Comparison of ENCODE assay signal across 8 mouse cellular contexts in the genomic region with DNA sequence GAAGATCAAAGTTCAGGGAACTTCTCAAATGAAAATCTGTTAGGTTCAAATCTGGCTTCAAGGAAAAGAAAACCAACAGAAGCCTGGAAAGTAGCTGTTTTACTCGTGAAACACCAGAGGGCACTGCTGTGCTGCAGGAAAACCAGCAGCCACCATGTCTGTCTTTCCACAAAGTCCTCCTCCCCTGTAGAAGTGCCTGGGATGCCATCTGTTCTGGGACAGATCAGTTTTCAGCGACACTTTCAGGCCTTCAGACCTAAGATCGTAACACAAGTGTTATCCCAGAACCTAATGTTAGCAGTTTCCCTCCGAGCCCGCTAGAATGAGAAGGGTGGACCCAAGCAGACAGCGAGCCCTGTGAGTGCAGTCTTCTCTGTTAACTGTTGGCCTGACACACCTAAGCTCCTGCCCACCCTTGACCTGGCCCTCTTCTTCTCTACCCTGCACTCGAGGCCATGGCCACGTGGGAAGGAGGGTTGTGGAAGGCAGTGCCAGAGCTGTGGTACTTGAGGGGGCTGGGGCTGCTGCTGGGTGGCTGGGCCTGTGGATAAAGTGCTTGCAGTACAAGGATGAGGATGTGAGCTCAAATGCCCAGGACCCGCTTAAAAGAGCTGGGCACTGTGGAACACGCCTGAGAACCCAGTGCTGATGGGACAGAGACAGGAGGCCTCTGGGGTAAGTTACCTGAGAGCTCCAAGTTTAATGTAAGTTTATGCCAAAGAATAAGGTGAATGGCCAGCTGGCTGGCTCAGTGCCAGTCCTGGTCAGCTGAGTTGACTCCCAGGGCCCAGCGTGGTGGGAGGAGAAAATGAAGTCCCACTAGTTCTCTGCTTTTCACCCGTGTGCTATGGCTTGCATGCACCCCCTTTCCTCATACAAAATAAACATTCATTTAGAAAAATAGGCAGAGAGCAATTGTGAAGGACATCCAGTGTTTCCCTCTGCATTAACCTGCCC. TPM values are rescaled to one million over a fixed set of nuclear protein-coding genes. Genes with fewer than 3 reads are reported as not detected.
A peak's percentile ranks its signal among the peaks of the same experiment; 100 is the strongest.
DNase-seq lines count a peak whose midpoint lies in the region; ATAC-seq and TF ChIP-seq lines count a peak whose summit lies in the region.
"Not testable (repeated sequence)": the region's sequence is repeated elsewhere in the genome, so short reads cannot be mapped to it uniquely, and the experiment has no call there.

No protein-coding gene starts in this region.

- peak; percentile 76 for TF ChIP-seq CTCF in liver, adult 2 months (IDR thresholded peaks at IDR 0.05; ENCODE audit: low read depth, low read length)
- TF ChIP-seq CTCF in midbrain, postnatal 0 days (IDR thresholded peaks at IDR 0.05) = peak; percentile 86

- peak; percentile 13 to 43 for DNase-seq in CD8-positive naive resting alpha-beta T cell, adult 2 months (ENCODE audit: low read depth in 2 of 2, low spot score in 2 of 2)
- DNase-seq in brain, adult 2 months (ENCODE audit: low read depth, low spot score) = peak; percentile 96
- DNase-seq in embryonic facial prominence, embryonic 14.5 days (ENCODE audit: low spot score) = peak; percentile 87
- DNase-seq in kidney, postnatal 10 days = peak; percentile 79
- peak; percentile 71 for DNase-seq in liver, adult 2 months (ENCODE audit: extremely low read depth, low read depth, low spot score)
- DNase-seq in midbrain, postnatal 0 days (ENCODE audit: low spot score) = peak; percentile 84
- peak; percentile 17 to 41 for DNase-seq in spleen, postnatal 36 days (ENCODE audit: low spot score in 2 of 2)

- H3K4me1 ChIP-seq in embryonic facial prominence, embryonic 14.5 days (ENCODE audit: control insufficient read depth, insufficient read depth, low read length); midbrain, postnatal 0 days (ENCODE audit: insufficient read depth, low read length): not testable (repeated sequence)
- H3K4me1 ChIP-seq in heart, embryonic 13.5 days = peaks cover 20% of the 10 kb centered on the region
- peaks cover 19% of the 10 kb centered on the region for H3K4me1 ChIP-seq in liver, adult 2 months (ENCODE audit: control insufficient read depth, insufficient read depth, low read length)

- not testable (repeated sequence) for H3K36me3 ChIP-seq in embryonic facial prominence, embryonic 14.5 days (ENCODE audit: control insufficient read depth, insufficient read depth, low read length); heart, embryonic 13.5 days; liver, adult 2 months (ENCODE audit: control insufficient read depth, insufficient read depth, low read length); midbrain, postnatal 0 days (ENCODE audit: insufficient read depth, low read length)

- H3K4me2 ChIP-seq in embryonic facial prominence, embryonic 14.5 days (ENCODE audit: low read depth, low read length); midbrain, postnatal 0 days (ENCODE audit: low read depth, low read length, poor library complexity, severe bottlenecking): not testable (repeated sequence)
- H3K4me2 ChIP-seq in heart, embryonic 13.5 days = peak overlapping the region; percentile 32; the same call in 1 of the 2 replicates

- not testable (repeated sequence) for H3K9ac ChIP-seq in embryonic facial prominence, embryonic 14.5 days (ENCODE audit: low read depth, low read length); heart, embryonic 13.5 days; liver, adult 2 months (ENCODE audit: low read depth, low read length); midbrain, postnatal 0 days (replicated peaks; ENCODE audit: low read length, poor library complexity, severe bottlenecking)

- H3K27ac ChIP-seq in embryonic facial prominence, embryonic 14.5 days (replicated peaks; ENCODE audit: low read depth, low read length); heart, embryonic 13.5 days (replicated peaks); liver, adult 2 months (replicated peaks; ENCODE audit: insufficient read depth, low read depth, low read length); midbrain, postnatal 0 days (ENCODE audit: low read depth, low read length): not testable (repeated sequence)

- H3K79me2 ChIP-seq in liver, adult 2 months (ENCODE audit: control insufficient read depth, insufficient read depth, low read length) = not testable (repeated sequence)

- WGBS in embryonic facial prominence, embryonic 14.5 days = 34% methylated on average over 12 of the region's 12 CpGs
- WGBS in heart, embryonic 13.5 days = 39% methylated on average over 12 of the region's 12 CpGs
- 35% methylated on average over 12 of the region's 12 CpGs for WGBS in liver, adult 2 months
- 54% methylated on average over 12 of the region's 12 CpGs for WGBS in midbrain, postnatal 0 days

- peak; percentile 74; the same call in 1 of the 2 replicates for ATAC-seq in embryonic facial prominence, embryonic 14.5 days (ENCODE audit: low read depth)
- ATAC-seq in heart, embryonic 13.5 days (ENCODE audit: extremely low read depth, insufficient number of reproducible peaks, low FRiP score, low TSS enrichment); midbrain, postnatal 0 days (ENCODE audit: low FRiP score): not testable (repeated sequence)

- not testable (repeated sequence) for TF ChIP-seq POLR2A in liver, adult 2 months (IDR thresholded peaks at IDR 0.05; ENCODE audit: extremely low read depth, insufficient read depth, low read length)

- not testable (repeated sequence) for H3K27me3 ChIP-seq in embryonic facial prominence, embryonic 14.5 days (replicated peaks; ENCODE audit: control insufficient read depth, insufficient read depth, low read length); liver, adult 2 months (ENCODE audit: control insufficient read depth, insufficient read depth, low read length); midbrain, postnatal 0 days (ENCODE audit: insufficient read depth, low read length)
- H3K27me3 ChIP-seq in heart, embryonic 13.5 days (replicated peaks) = peaks cover 11% of the 10 kb centered on the region

- H3K4me3 ChIP-seq in embryonic facial prominence, embryonic 14.5 days (ENCODE audit: low read depth, low read length); heart, embryonic 13.5 days; liver, adult 2 months (ENCODE audit: insufficient read depth, low read depth, low read length); midbrain, postnatal 0 days (ENCODE audit: low read depth, low read length): not testable (repeated sequence)

- H3K9me3 ChIP-seq in embryonic facial prominence, embryonic 14.5 days (ENCODE audit: control insufficient read depth, low read length); heart, embryonic 13.5 days; midbrain, postnatal 0 days (ENCODE audit: low read length): not testable (repeated sequence)

RNA-seq across cellular contexts. Expression of a gene that starts 22.9 kb away (rescaled TPM):
- 4.0 and 4.9 TPM in 2 replicates for polyA plus RNA-seq in embryonic facial prominence, embryonic 14.5 days (2014; fragmentation: Nextera tagmentation; extraction: Ambion mirVana)
- polyA plus RNA-seq in heart, embryonic 13.5 days (2015; fragmentation: Nextera tagmentation; extraction: Ambion mirVana) = 2.2 TPM in 2 replicates
- 0.55 and 0.87 TPM in 2 replicates for total RNA-seq in liver, adult 2 months (2014; rRNA removed)
- polyA plus RNA-seq in liver, adult 2 months (2012; rRNA removed) = 0.34 and 0.35 TPM in 2 replicates
- 4.4 and 6.7 TPM in 2 replicates for total RNA-seq in midbrain, postnatal 0 days (2014; rRNA removed)
- polyA plus RNA-seq in midbrain, postnatal 0 days (2015; fragmentation: Nextera tagmentation; extraction: Ambion mirVana) = 4.7 and 5.9 TPM in 2 replicates

RNA-seq across cellular contexts. Expression of a gene that starts 24.9 kb away (rescaled TPM):
- polyA plus RNA-seq in embryonic facial prominence, embryonic 14.5 days (2014; fragmentation: Nextera tagmentation; extraction: Ambion mirVana) = 1.7 and 2.3 TPM in 2 replicates
- 2.3 and 3.1 TPM in 2 replicates for polyA plus RNA-seq in heart, embryonic 13.5 days (2015; fragmentation: Nextera tagmentation; extraction: Ambion mirVana)
- total RNA-seq in liver, adult 2 months (2014; rRNA removed) = 2.0 and 3.8 TPM in 2 replicates
- 1.7 and 2.4 TPM in 2 replicates for polyA plus RNA-seq in liver, adult 2 months (2012; rRNA removed)
- total RNA-seq in midbrain, postnatal 0 days (2014; rRNA removed) = 6.2 and 8.3 TPM in 2 replicates
- polyA plus RNA-seq in midbrain, postnatal 0 days (2015; fragmentation: Nextera tagmentation; extraction: Ambion mirVana) = 7.8 and 8.7 TPM in 2 replicates

Comparison
In these comparisons a context has a peak if more than half of its experiments do, and no peak if none do; other contexts are left out.
1. DNase-seq: peak in every context shown above with its lines; median percentile 96 in brain, adult 2 months; 87 in embryonic facial prominence, embryonic 14.5 days; 84 in midbrain, postnatal 0 days; 79 in kidney, postnatal 10 days; 71 in liver, adult 2 months; 29 in spleen, postnatal 36 days; 28 in CD8-positive naive resting alpha-beta T cell, adult 2 months.